8 mouse cellular contexts compared by ENCODE assay signal in the genomic region with DNA sequence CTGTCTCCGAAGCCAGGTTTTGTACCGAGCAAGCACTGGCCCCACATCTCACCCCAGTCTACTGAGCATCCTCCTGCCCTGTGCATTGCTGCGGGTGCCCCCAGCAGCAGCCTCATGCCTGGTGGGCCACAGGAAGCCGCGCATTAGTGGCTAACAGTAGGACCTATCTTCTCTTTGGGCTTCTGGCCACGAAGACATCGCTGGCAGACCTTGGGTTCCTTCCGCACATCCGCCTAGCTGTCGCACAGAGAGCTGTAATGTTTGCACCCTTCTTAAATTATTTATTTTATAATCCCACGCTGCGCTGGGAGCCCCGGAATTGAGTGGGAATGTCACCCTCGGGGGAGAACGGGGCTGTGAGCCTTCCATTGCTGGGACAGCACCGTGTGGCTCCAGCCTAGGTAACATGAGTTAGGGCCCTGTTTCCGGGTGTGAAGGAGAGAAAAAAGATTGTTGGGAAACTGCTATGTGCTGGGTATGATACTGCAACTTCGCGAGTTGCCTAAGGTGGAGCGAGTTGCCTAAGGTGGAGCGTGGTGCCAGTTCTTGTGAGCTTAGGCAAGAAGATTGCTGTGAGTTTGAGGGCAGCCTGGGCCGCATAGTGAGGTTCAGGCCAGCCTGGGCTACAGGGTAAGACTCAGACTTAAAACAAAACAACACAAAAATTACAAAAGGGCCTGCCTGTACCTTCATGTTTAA. TPM values are rescaled to one million over a fixed set of nuclear protein-coding genes. Genes with fewer than 3 reads are reported as not detected.
DNase-seq lines count a peak whose midpoint lies in the region; ATAC-seq and TF ChIP-seq lines count a peak whose summit lies in the region.

No protein-coding gene starts in this region.

- no peaks in the 10 kb centered on the region for H3K27me3 ChIP-seq in kidney, embryonic 16.5 days (ENCODE audit: insufficient read depth, low read length)
- no peaks in the 10 kb centered on the region for H3K27me3 ChIP-seq in forebrain, embryonic 11.5 days (ENCODE audit: control insufficient read depth, insufficient read depth, low read length)
- H3K27me3 ChIP-seq in limb, embryonic 11.5 days (ENCODE audit: control insufficient read depth, insufficient read depth, low read length): no peaks in the 10 kb centered on the region

- H3K9me3 ChIP-seq in kidney, embryonic 16.5 days (ENCODE audit: low read length): no peaks in the 10 kb centered on the region
- H3K9me3 ChIP-seq in ES-E14 (ENCODE audit: control insufficient read depth, insufficient read depth, low read depth, low read length): no peaks in the 10 kb centered on the region
- no peaks in the 10 kb centered on the region for H3K9me3 ChIP-seq in forebrain, embryonic 11.5 days (ENCODE audit: control insufficient read depth, low read length)
- H3K9me3 ChIP-seq in limb, embryonic 11.5 days (ENCODE audit: control insufficient read depth, low read length): no peaks in the 10 kb centered on the region

- peak overlapping the region; percentile 39; the same call in 1 of the 2 replicates for H3K27ac ChIP-seq in kidney, embryonic 16.5 days (ENCODE audit: low read length)
- H3K27ac ChIP-seq in ES-E14 (ENCODE audit: insufficient read depth, low read depth, low read length, poor library complexity, severe bottlenecking): no peak overlapping the region
- no peak overlapping the region for H3K27ac ChIP-seq in forebrain, embryonic 11.5 days (ENCODE audit: low read depth, low read length)
- H3K27ac ChIP-seq in limb, embryonic 11.5 days (replicated peaks; ENCODE audit: low read depth, low read length): peak overlapping the region; percentile 42; the same call in 1 of the 2 replicates

- 33% methylated on average over 22 of the region's 22 CpGs for WGBS in kidney, embryonic 16.5 days
- WGBS in forebrain, embryonic 11.5 days: 46% methylated on average over 22 of the region's 22 CpGs
- 38% methylated on average over 22 of the region's 22 CpGs for WGBS in limb, embryonic 11.5 days

- peak overlapping the region; percentile 63 for H3K4me3 ChIP-seq in kidney, embryonic 16.5 days (ENCODE audit: low read length)
- H3K4me3 ChIP-seq in ES-E14 (ENCODE audit: insufficient read depth in 1 of 2, low read depth in 1 of 2, low read length in 2 of 2, poor library complexity in 1 of 2, severe bottlenecking in 1 of 2): peak overlapping the region; percentile 78
- peak overlapping the region; percentile 50 for H3K4me3 ChIP-seq in forebrain, embryonic 11.5 days (ENCODE audit: low read depth, low read length)
- peak overlapping the region; percentile 55 for H3K4me3 ChIP-seq in limb, embryonic 11.5 days (ENCODE audit: low read depth, low read length)

- peak; percentile 12; the same call in 1 of the 2 replicates for ATAC-seq in kidney, embryonic 16.5 days (ENCODE audit: low FRiP score, low TSS enrichment)
- peak; percentile 10; the same call in 1 of the 2 replicates for ATAC-seq in forebrain, embryonic 11.5 days (replicated peaks; ENCODE audit: low FRiP score)
- no peak for ATAC-seq in limb, embryonic 11.5 days (ENCODE audit: insufficient number of reproducible peaks, low FRiP score, low TSS enrichment, low read depth)
- ATAC-seq in monocyte, adult 5-6 weeks (replicated peaks; ENCODE audit: insufficient number of reproducible peaks, low FRiP score, low TSS enrichment, poor library complexity, severe bottlenecking): 0 out of 2 replicates have a peak, but pooled peaks have one; percentile 3

- peak overlapping the region; percentile 74 for H3K4me2 ChIP-seq in kidney, embryonic 16.5 days (replicated peaks; ENCODE audit: low read depth, low read length)
- peak overlapping the region; percentile 61 for H3K4me2 ChIP-seq in forebrain, embryonic 11.5 days (ENCODE audit: low read depth, low read length, severe bottlenecking)
- peak overlapping the region; percentile 82 for H3K4me2 ChIP-seq in limb, embryonic 11.5 days (ENCODE audit: low read depth, severe bottlenecking)

- peaks cover 67% of the 10 kb centered on the region for H3K4me1 ChIP-seq in kidney, embryonic 16.5 days (ENCODE audit: insufficient read depth, low read length)
- peaks cover 0 to 34% of the 10 kb centered on the region in 2 experiments; a peak in 2 of 4 replicates for H3K4me1 ChIP-seq in ES-E14 (ENCODE audit: control insufficient read depth in 2 of 2, insufficient read depth in 2 of 2, low read length in 2 of 2, poor library complexity in 1 of 2)
- H3K4me1 ChIP-seq in forebrain, embryonic 11.5 days (replicated peaks; ENCODE audit: control insufficient read depth, insufficient read depth, low read length): peaks cover 18% of the 10 kb centered on the region; the same call in 1 of the 2 replicates
- H3K4me1 ChIP-seq in limb, embryonic 11.5 days (ENCODE audit: control insufficient read depth, insufficient read depth, low read length): peaks cover 36% of the 10 kb centered on the region

- H3K9ac ChIP-seq in kidney, embryonic 16.5 days (replicated peaks; ENCODE audit: low read length): peak overlapping the region; percentile 77
- peak overlapping the region; percentile 74; the same call in 1 of the 2 replicates for H3K9ac ChIP-seq in ES-E14 (ENCODE audit: insufficient read depth, low read depth, low read length, poor library complexity, severe bottlenecking)
- H3K9ac ChIP-seq in forebrain, embryonic 11.5 days (ENCODE audit: low read length): peak overlapping the region; percentile 70
- peak overlapping the region; percentile 84 for H3K9ac ChIP-seq in limb, embryonic 11.5 days (ENCODE audit: low read length)

- no peaks in the 10 kb centered on the region for H3K36me3 ChIP-seq in kidney, embryonic 16.5 days (ENCODE audit: insufficient read depth, low read length)
- no peaks in the 10 kb centered on the region for H3K36me3 ChIP-seq in ES-E14 (ENCODE audit: control insufficient read depth, insufficient read depth, low read length, poor library complexity, severe bottlenecking)
- H3K36me3 ChIP-seq in forebrain, embryonic 11.5 days (ENCODE audit: control insufficient read depth, insufficient read depth, low read length): no peaks in the 10 kb centered on the region
- H3K36me3 ChIP-seq in limb, embryonic 11.5 days (ENCODE audit: control insufficient read depth, insufficient read depth, low read length): no peaks in the 10 kb centered on the region

- in situ Hi-C loops in ES-E14 (cut with MboI; ENCODE audit: low sequenced_read_pairs in 2 of 2, unreplicated experiment in 2 of 2): no loop called here

- no peak for DNase-seq in kidney, postnatal 25 days
- DNase-seq in ES-E14 (ENCODE audit: low read depth, low spot score): no peak
- no peak for DNase-seq in forebrain, embryonic 11.5 days (ENCODE audit: low spot score)
- no peak for DNase-seq in limb, embryonic 11.5 days (ENCODE audit: low spot score)
- no peak for DNase-seq in embryo, embryonic 10 days (ENCODE audit: low spot score)
- DNase-seq in kidney, adult 9 months: no peak

TF ChIP-seq in ES-E14, 5 proteins besides CTCF, POLR2A, EP300 and RAD21:
- no peak for TF ChIP-seq MAFK (IDR thresholded peaks at IDR 0.05; ENCODE audit: insufficient read depth, low read depth, low read length)
- TF ChIP-seq CHD2 (IDR thresholded peaks at IDR 0.05; ENCODE audit: low read depth, low read length): no peak
- TF ChIP-seq HCFC1 (IDR thresholded peaks at IDR 0.05; ENCODE audit: borderline replicate concordance, insufficient read depth, low read length): no peak
- no peak for TF ChIP-seq ZNF384 (IDR thresholded peaks at IDR 0.05; ENCODE audit: low read depth, low read length)
- no peak; the same call in 1 of the 2 replicates for TF ChIP-seq ZC3H11A (IDR thresholded peaks at IDR 0.05; ENCODE audit: borderline replicate concordance, low read depth, low read length)

RNA-seq across cellular contexts. Expression of a gene that starts 0.9 kb away (rescaled TPM):
- polyA plus RNA-seq in kidney, embryonic 16.5 days (2015; fragmentation: Nextera tagmentation; extraction: Ambion mirVana): 24.1 and 25.7 TPM in 2 replicates
- total RNA-seq in ES-E14 (2012; rRNA removed): 34.8 and 35.9 TPM in 2 replicates
- polyA plus RNA-seq in forebrain, embryonic 11.5 days (2014; fragmentation: Nextera tagmentation; extraction: Ambion mirVana): 11.8 and 12.2 TPM in 2 replicates
- 11.9 and 16.6 TPM in 2 replicates for polyA plus RNA-seq in limb, embryonic 11.5 days (2014; fragmentation: Nextera tagmentation; extraction: Ambion mirVana)
- total RNA-seq in monocyte, adult 5-6 weeks (2017): 30.8 to 35.1 TPM (median 32.4 TPM) in 3 replicates

RNA-seq across cellular contexts. Expression of a gene that starts 58.6 kb away (rescaled TPM):
- 0.27 TPM in 1 of 2 replicates, not detected in the other for polyA plus RNA-seq in kidney, embryonic 16.5 days (2015; fragmentation: Nextera tagmentation; extraction: Ambion mirVana)
- total RNA-seq in ES-E14 (2012; rRNA removed): 0.89 TPM in 1 of 2 replicates, not detected in the other
- not detected in 2 replicates for polyA plus RNA-seq in forebrain, embryonic 11.5 days (2014; fragmentation: Nextera tagmentation; extraction: Ambion mirVana)
- polyA plus RNA-seq in limb, embryonic 11.5 days (2014; fragmentation: Nextera tagmentation; extraction: Ambion mirVana): not detected in 2 replicates
- not detected in 3 replicates for total RNA-seq in monocyte, adult 5-6 weeks (2017)

Comparison
In these comparisons a context has a peak if more than half of its experiments do, and no peak if none do; other contexts are left out.
1. H3K27ac ChIP-seq: peak in kidney, embryonic 16.5 days (single experiment) and limb, embryonic 11.5 days (single experiment); none in ES-E14 (single experiment) and forebrain, embryonic 11.5 days (single experiment).
2. Peak in every context shown above with its lines, with median percentiles within 50 percentile points of each other: H3K4me2 ChIP-seq, H3K4me3 ChIP-seq and H3K9ac ChIP-seq.